Mouse (Mus musculus) T-cell, adult 2 months (primary cell): Measurements from ENCODE around the gene 1810009A15Rik.
A peak's percentile ranks its signal among the peaks of the same experiment; 100 is the strongest.
"Not testable (repeated sequence)": the region's sequence is repeated elsewhere in the genome, so short reads cannot be mapped to it uniquely, and the experiment has no call there.

Source experiments
- DNase-seq: peaks from one replicate; pipeline ENCODE4 v3.0.0; 2022; ENCODE audit warnings: low spot score

The 1810009A15Rik gene

DNA sequence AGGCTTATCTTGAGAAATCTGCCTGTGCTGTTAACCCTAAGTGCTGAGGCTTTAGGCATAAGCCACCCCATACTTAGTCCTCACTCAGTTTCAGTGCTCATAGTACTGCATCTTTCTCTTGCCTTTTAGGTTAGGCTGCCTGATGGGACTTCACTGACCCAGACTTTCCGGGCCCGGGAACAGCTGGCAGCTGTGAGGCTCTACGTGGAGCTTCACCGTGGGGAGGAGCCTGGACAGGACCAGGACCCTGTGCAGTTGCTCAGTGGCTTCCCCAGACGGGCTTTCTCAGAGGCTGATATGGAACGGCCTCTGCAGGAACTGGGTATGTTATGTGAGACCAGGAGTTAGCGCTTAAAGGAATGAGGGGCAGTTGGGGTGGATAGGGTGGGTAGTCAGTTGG, 13.6 kb upstream of the 1810009A15Rik start:
- DNase-seq = no peak

DNA sequence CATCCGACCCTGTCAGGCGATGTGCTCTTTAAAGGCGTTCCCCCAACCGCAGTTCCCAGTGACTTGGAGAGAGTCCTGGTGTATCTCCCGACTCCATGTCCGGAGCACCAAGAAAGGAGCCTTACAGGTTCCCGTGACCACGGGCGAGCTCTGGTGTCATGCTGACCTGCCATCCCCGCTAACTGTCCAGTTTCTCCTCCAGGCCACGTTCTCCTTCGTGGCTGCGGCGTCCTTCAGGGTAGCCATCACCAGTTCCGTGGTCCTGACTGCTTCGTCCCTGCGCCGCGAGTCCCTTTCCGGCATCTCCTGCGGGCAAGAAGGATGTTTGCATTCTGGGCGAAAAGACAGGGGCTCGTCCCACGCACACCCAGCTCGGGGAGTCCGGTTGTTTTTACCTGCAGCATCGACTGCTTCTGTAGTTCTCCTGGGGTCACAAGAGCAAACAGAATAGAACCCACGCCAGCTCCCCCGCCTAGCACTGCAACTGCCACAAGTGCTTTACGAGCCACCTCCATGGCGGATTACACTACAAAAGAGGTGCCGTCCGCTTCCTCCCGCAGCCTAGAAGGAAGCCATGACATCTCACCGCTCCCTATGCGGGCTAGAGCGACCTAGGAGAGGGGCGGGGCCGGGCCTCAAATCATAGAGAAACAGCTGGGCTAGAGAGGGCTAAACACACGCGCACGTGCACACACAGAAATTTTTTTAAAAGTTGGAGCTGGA, 8.2 kb upstream of the 1810009A15Rik start, which contains the start of gene Uqcc3:
TSS of gene Uqcc3 (minus strand) at position 613 of the 723 bp plus-strand sequence.
- peak; percentile 93 for DNase-seq

DNA sequence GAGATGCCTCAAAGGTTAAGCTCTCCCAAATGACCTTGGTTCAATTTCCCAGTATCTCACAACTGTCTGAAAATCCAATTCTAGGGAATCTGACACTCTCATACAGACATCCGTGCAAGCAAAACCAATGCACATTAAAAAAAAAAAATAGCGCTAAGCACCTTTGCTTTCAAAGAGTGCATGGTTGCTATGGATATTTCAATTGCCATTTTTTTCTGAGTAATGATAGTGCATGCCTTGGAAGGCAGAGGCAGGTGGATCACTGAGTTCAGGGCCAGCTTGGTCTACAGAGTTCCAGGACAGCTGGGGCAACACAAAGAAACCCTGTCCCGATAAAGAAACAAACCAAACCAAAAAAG, 7.6 kb upstream of the 1810009A15Rik start:
- DNase-seq = no peak

GRCm38 (mm10) chr19:8883616-8884015, 5.0 kb upstream of the 1810009A15Rik start, which contains the start of the genes Lbhd1 and Gm49403:
TSS of gene Lbhd1 (plus strand) at chr19:8883732.
TSS of gene Gm49403 (plus strand) at chr19:8883930.
- no peak for DNase-seq

- no peak for DNase-seq
Measured at GRCm38 (mm10) chr19:8886916-8887584, 1.6 kb upstream of the 1810009A15Rik start.

- no peak for DNase-seq
Measured at GRCm38 (mm10) chr19:8887585-8888463, 829 bp upstream of the 1810009A15Rik start.

DNA sequence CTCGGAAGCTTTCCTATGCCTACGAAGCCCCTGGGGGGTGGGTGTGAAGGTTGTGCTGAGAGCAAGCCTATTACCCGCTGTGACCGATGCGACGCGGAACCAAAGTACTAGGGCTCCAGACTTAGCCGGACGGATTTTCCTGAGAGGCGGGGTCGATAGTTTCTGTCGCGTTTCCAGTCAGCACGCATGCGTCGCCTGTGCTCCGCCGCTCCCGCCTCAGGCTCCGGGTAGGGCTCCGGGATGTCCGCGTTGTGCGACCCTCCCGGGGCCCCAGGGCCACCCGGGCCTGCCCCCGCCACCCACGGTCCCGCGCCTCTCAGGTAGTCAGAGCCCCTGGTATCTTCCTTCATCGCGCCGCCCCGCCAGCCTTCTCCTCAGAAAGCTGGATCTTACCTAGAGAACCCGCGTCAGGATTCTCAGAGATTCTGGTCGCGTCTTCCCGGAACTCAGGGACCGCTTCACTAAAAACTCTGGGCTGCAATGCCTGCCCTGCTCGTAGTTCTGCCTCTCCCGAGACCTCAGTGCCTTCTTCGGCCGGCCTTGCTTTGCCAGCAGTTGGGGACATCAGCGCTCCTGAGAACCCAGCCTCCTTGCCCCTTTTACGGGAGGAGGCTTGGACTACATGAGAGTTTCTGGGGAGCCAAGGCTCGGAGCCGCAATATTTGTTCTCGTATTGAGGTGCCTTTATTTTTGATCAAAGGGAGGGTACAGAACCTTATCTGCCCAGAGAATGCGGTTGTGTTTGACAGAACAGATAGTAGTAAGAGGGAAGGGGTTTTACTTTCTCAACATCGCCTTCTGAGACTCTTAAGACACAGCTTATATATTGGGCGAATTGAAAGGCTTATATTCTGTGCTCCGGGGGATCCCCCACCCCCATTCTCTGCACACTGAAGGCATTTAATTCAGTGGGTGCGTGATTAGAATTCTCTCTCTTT, 4.4 kb downstream of the 1810009A15Rik start, which contains the start of gene Ints5:
TSS of gene Ints5 (plus strand) at position 177 of the 938 bp plus-strand sequence.
- DNase-seq = peak; percentile 83

DNA sequence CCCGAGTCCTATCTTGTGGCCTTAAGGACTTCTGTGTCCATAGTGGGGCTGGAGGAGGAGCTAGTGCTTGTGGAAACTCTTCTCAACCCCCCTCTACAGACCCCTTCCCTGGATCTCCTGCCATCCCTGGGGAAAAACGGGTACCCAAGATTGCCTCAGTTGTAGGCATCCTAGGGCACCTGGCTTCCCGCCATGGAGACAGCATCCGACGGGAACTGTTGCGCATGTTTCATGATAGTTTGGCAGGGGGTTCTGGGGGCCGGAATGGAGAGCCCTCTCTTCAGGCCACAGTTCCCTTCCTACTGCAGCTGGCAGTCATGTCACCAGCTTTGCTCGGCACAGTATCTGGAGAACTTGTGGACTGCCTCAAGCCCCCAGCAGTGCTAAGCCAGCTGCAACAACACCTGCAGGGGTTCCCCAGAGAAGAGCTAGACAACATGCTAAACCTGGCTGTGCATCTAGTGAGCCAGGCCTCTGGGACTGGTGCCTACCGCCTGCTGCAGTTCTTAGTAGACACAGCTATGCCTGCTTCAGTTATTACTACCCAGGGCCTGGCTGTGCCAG, 6.8 kb downstream of the 1810009A15Rik start:
- no peak for DNase-seq

DNA sequence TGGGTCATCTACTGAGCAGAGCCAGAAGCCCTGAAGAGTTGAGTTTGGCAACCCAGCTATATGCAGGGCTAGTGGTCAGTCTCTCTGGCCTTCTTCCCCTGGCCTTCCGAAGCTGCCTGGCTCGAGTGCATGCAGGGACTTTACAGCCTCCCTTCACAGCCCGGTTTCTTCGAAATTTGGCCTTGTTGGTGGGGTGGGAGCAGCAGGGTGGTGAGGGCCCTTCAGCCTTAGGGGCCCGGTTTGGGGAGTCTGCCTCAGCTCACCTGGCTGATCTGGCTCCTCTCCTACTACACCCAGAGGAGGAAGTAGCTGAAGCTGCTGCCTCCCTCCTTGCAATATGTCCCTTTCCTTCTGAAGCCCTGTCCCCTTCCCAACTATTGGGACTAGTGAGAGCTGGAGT, 7.6 kb downstream of the 1810009A15Rik start:
- not testable (repeated sequence) for DNase-seq

DNA sequence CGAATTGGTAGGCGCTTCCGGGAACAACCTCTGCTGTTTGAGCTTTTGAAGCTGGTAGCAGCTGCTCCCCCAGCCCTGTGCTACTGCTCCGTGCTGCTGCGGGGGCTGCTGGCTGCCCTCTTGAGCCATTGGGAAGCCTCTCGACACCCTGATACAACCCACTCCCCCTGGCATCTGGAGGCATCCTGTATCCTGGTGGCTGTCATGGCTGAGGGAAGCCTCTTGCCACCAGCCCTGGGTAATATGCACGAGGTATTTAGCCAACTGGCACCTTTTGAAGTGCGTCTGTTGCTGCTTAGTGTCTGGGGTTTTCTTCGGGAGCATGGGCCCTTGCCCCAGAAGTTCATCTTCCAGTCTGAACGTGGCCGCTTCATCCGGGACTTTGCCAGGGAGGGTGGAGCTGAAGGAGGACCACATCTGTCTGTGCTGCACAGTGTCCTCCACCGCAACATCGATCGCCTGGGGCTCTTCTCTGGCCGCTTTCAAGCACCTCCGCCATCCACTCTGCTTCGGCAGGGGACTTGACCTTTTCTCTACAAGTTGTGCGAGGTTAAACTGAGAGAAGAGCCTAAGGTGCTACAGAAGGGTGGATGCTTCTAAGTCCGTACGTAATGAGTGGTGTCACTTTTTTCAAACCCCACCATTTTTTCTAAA, 8.7 kb downstream of the 1810009A15Rik start:
- DNase-seq = peak; percentile 4

DNA sequence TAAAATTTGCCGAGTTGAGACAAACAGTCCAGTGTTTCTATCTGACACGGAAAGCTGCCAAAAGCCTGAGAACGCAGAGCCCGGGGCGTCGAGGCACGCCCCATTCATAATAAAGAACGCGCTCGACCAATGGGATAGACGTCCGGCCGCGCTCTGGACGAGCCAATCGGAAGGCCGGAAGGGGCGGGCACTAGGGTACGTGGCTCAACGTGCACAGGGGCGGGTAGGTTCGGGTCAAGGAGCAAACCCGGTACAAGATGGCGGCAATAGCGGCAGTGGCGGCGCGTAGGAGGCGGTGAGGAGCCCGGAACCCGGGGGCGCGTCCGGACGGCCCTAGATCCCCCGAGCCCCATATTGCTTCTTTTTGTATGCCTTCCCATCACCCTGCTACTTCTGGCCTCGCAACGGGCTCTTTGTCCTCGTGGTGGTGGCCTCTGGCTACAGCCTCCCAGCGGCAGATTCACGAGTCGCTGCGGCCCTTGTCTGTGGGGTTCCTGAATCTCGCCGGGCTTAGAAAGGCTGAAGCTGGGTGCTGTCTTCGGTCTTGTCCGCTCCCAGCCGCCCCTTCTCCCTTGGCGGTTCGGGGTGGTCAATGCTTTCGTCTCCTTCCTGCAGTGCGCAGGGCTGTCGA, 9.3 kb downstream of the 1810009A15Rik start, which contains the start of gene Ganab:
TSS of gene Ganab (plus strand) at position 207 of the 631 bp plus-strand sequence.
- DNase-seq = peak; percentile 96

- DNase-seq = peak; percentile 22
Measured at GRCm38 (mm10) chr19:8898576-8898975, 9.9 kb downstream of the 1810009A15Rik start.

GRCm38 (mm10) chr19:8899079-8899478, 10.4 kb downstream of the 1810009A15Rik start:
- no peak for DNase-seq

- DNase-seq = no peak
Measured at GRCm38 (mm10) chr19:8903412-8903811, 14.8 kb downstream of the 1810009A15Rik start.

- no peak for DNase-seq
Measured at GRCm38 (mm10) chr19:8908531-8908930, 19.9 kb downstream of the 1810009A15Rik start.

- DNase-seq = no peak
Measured at GRCm38 (mm10) chr19:8911810-8912209, 23.2 kb downstream of the 1810009A15Rik start.

DNA sequence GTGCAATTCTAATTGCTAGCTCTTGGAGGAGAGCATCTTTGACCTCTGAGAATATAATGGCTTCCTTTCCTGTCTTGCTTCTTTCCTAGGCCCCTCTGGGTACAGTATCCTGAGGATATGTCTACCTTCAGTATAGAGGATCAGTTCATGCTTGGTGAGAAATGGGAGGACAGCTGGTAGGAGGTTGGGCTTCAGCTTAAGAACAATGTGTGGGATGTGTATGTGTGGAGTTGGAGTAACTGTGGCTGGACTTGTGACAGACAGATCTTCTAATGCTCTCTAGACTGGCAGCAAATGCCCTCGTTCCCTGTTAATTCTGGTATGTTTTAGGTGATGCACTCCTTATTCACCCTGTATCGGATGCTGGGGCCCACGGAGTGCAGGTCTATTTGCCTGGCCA, 25.6 kb downstream of the 1810009A15Rik start:
- no peak for DNase-seq

GRCm38 (mm10) chr19:8919000-8919399, 30.3 kb downstream of the 1810009A15Rik start:
- DNase-seq = no peak

DNA sequence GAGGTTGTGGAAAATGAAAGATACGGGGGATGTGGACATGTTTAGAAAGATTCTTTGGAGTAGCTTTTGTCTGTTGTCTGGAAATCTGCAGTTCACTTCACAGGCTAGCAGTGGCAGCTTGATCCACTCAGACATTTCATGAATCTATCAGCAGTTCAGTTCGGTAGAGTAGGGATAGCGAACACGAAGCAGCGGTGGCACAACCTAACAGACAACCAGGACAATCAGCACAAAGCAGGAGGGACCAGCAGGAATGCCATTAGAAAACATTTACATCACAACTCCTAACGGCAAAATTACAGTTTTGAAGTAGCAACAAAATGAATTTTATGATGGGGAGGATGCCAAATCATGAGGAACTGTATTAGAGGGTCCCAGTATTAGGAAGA, 31.0 kb downstream of the 1810009A15Rik start:
- DNase-seq = no peak
